Mouse (Mus musculus) intestine, embryonic 16.5 days (tissue): ENCODE measurements around the gene Ssu72. TPM values are rescaled to one million over a fixed set of nuclear protein-coding genes. Genes with fewer than 3 reads are reported as not detected.
"Not testable (repeated sequence)": the region's sequence is repeated elsewhere in the genome, so short reads cannot be mapped to it uniquely, and the experiment has no call there.

Source experiments
- ATAC-seq: fragments of 200-750 bp; cut with Nextera tagmentation; 2 replicates; pipeline ENCODE4 v1.8.0; 2017; ENCODE audit warnings: moderate TSS enrichment, moderate library complexity
- H3K27ac ChIP-seq: fragments of 300-500 bp; sonication (generic); 2 replicates; pipeline ENCODE4 v1.5.1; 2014; ENCODE audit warnings: mild to moderate bottlenecking, low read length
- H3K27me3 ChIP-seq: fragments of 300-500 bp; sonication (generic); replicated peaks from 2 replicates; pipeline ENCODE4 v1.6.1; 2014; ENCODE audit warnings: low read length, control low read depth, mixed read lengths; ENCODE audit not compliant: control insufficient read depth, insufficient read depth
- H3K36me3 ChIP-seq: fragments of 300-500 bp; sonication (generic); 2 replicates; pipeline ENCODE4 v1.6.1; 2014; ENCODE audit warnings: low read length, control low read depth; ENCODE audit not compliant: control insufficient read depth, insufficient read depth
- H3K4me1 ChIP-seq: fragments of 300-500 bp; sonication (generic); 2 replicates; pipeline ENCODE4 v1.6.1; 2014; ENCODE audit warnings: low read length, control low read depth, mixed read lengths; ENCODE audit not compliant: control insufficient read depth, insufficient read depth
- H3K4me2 ChIP-seq: fragments of 300-500 bp; sonication (generic); 2 replicates; pipeline ENCODE4 v1.6.1; 2014; ENCODE audit warnings: low read depth, low read length, control low read depth
- H3K4me3 ChIP-seq: fragments of 300-500 bp; sonication (generic); 2 replicates; pipeline ENCODE4 v1.5.1; 2014; ENCODE audit warnings: mild to moderate bottlenecking, low read length
- H3K9ac ChIP-seq: fragments of 300-500 bp; sonication (generic); 2 replicates; pipeline ENCODE4 v1.6.1; 2014; ENCODE audit warnings: low read depth, low read length
- H3K9me3 ChIP-seq: fragments of 300-500 bp; sonication (generic); 2 replicates; pipeline ENCODE4 v1.6.1; 2016; ENCODE audit warnings: low read length, control low read depth; ENCODE audit not compliant: control insufficient read depth
- WGBS: fragments of 180-500 bp; shearing (Covaris S2); extraction: QIAGEN DNeasy Blood & Tissue Kit; methylation state at CpG from one replicate; pipeline ENCODE4 v1.1.7; 2014; 5-methylcytosine and 5-hydroxymethylcytosine counted together
- polyA plus RNA-seq: library from polyadenylated mRNA; unstranded; fragments of >200 nt; fragmentation: Nextera tagmentation; extraction: Ambion mirVana; gene quantifications from 2 replicates; pipeline ENCODE4 v1.2.1, GENCODE M21; 2015

The Ssu72 gene
- polyA plus RNA-seq = 155 and 163 TPM in 2 replicates

DNA sequence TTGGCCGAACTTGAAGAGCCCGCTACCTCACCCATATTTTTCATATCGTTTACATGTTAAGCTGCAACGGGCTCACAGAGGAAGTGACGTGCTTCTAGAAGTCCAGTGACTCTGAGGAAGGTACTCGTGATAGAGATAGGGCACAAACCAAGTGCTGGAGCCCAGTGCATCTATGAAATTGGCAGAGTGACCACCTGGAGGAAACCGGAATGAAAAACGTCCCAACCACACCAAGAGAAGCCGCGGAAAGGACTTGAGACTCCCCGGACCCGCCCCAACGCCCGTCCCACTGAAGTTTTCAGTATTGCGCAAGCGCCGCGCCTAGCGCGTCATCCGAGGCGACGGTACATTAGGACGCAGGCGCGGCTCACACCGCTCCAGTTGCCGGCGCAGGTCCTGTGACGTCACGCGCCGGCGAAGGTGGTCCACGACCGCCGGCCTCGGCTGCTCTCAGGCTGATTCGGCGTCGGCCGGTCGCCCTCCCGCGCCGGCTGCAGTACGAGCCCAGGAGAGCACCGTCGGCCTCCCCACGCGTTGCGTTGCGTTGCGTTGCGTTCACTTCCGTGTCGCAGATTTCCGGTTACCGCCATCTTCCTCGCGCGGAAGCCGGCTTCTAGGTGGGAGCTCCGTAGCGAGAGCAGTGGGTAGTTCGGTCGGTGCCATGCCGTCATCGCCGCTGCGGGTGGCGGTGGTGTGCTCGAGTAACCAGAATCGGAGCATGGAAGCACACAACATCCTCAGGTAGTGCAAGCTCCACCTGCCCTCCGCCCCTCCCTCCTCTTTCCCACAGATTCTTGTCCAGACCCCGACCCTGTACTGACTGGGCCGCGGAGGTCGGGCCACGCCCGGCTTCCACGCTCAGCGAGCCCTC lies at the start of gene Ssu72:
Gene Ssu72 (plus strand): TSS at position 80 of the 871 bp plus-strand sequence.
- H3K36me3 ChIP-seq = no peaks in the 10 kb centered on the region
- peak within 1 kb of the TSS; percentile 96 for H3K27ac ChIP-seq
- peak within 1 kb of the TSS; percentile 81 for H3K4me2 ChIP-seq
- WGBS = under 1% methylated on average over 83 of the region's 83 CpGs
- H3K4me1 ChIP-seq = peaks cover 17% of the 10 kb centered on the region
- H3K27me3 ChIP-seq = no peaks in the 10 kb centered on the region
- no peaks in the 10 kb centered on the region for H3K9me3 ChIP-seq
- H3K4me3 ChIP-seq = peak within 1 kb of the TSS; percentile 78
- ATAC-seq = peak; percentile 96
- H3K9ac ChIP-seq = peak within 1 kb of the TSS; percentile 84

GRCm38 (mm10) chr4:155656214-155656751 lies 48.3 kb upstream of the Ssu72 start:
- 94% methylated on average over 13 of the region's 13 CpGs for WGBS
- Histone ChIP-seq H3K9ac (no peak overlapping the region), H3K27me3 (no peaks in the 10 kb centered on the region; the same call in 1 of the 2 replicates)

DNA sequence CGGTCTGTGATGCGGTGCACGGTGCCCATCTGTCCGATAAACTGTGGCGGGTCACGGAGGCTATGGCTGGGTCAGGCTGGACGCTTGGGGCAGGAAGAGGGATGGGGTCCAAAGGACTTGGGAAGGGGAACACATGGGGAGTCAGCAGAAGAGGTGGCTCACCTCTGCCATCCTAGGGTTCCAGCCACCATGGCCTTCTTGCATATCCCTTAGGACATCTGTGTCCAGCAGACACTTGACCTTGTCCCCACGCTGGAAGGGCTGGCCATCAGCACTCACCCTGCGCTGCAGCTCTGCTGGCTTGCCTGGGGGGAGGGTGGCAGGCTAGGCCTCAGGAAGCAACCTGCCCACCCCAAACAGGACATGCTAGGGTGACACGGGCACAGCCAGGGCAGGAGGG lies 45.6 kb upstream of the Ssu72 start:
- peaks cover 7% of the 10 kb centered on the region; the same call in 1 of the 2 replicates for H3K36me3 ChIP-seq
- no peak overlapping the region for H3K9ac ChIP-seq
- no peaks in the 10 kb centered on the region for H3K27me3 ChIP-seq
- H3K4me1 ChIP-seq = peaks cover 19% of the 10 kb centered on the region
- ATAC-seq = no peak
- no peaks in the 10 kb centered on the region for H3K9me3 ChIP-seq
- 90% methylated on average over 10 of the region's 10 CpGs for WGBS
- no peak overlapping the region for H3K4me2 ChIP-seq
- no peak overlapping the region for H3K27ac ChIP-seq
- H3K4me3 ChIP-seq = no peak overlapping the region

More at GRCm38 (mm10) chr4:155656214-155656751, 48.3 kb upstream of the Ssu72 start:
- ATAC-seq = no peak
- H3K9me3 ChIP-seq = no peaks in the 10 kb centered on the region
- no peak overlapping the region for H3K4me2 ChIP-seq
- H3K4me1 ChIP-seq = peaks cover 43% of the 10 kb centered on the region
- H3K36me3 ChIP-seq = peaks cover 7% of the 10 kb centered on the region; the same call in 1 of the 2 replicates
- no peak overlapping the region for H3K4me3 ChIP-seq
- H3K27ac ChIP-seq = no peak overlapping the region

DNA sequence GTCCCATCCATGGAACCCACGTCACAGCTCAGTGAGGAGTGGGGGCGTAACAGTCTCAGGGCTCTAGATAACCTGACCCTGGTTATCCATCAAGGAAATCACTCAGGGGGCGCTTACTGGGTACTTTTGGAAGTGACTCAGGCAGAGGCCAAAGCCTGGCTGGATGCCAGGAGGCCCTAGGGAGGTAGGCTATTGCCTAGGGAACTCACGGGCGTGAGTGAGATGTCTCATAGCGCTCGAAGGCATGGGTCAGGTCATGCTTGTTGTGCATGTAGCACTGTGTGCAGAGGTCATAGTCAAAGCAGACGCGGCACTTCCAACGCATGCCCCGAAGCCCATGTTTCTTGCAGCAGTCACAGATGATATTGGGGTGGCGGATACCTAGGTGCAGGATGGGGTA lies 44.0 kb upstream of the Ssu72 start:
- Histone ChIP-seq H3K27me3 (no peaks in the 10 kb centered on the region), H3K9me3 (no peaks in the 10 kb centered on the region), H3K9ac (no peak overlapping the region), H3K36me3 (peaks cover 7% of the 10 kb centered on the region; the same call in 1 of the 2 replicates), H3K27ac (no peak overlapping the region), H3K4me2 (no peak overlapping the region), H3K4me1 (peaks cover 5% of the 10 kb centered on the region; the same call in 1 of the 2 replicates), H3K4me3 (no peak overlapping the region)
- peak; percentile 68 for ATAC-seq
- 69% methylated on average over 12 of the region's 12 CpGs for WGBS

GRCm38 (mm10) chr4:155666903-155667302 lies 37.7 kb upstream of the Ssu72 start:
- no peak overlapping the region for H3K9ac ChIP-seq
- H3K9me3 ChIP-seq = no peaks in the 10 kb centered on the region
- peaks cover 17% of the 10 kb centered on the region for H3K4me1 ChIP-seq
- no peak for ATAC-seq
- no peaks in the 10 kb centered on the region for H3K36me3 ChIP-seq
- no peak overlapping the region for H3K4me3 ChIP-seq
- no peak overlapping the region for H3K4me2 ChIP-seq
- no peaks in the 10 kb centered on the region for H3K27me3 ChIP-seq
- no peak overlapping the region for H3K27ac ChIP-seq

DNA sequence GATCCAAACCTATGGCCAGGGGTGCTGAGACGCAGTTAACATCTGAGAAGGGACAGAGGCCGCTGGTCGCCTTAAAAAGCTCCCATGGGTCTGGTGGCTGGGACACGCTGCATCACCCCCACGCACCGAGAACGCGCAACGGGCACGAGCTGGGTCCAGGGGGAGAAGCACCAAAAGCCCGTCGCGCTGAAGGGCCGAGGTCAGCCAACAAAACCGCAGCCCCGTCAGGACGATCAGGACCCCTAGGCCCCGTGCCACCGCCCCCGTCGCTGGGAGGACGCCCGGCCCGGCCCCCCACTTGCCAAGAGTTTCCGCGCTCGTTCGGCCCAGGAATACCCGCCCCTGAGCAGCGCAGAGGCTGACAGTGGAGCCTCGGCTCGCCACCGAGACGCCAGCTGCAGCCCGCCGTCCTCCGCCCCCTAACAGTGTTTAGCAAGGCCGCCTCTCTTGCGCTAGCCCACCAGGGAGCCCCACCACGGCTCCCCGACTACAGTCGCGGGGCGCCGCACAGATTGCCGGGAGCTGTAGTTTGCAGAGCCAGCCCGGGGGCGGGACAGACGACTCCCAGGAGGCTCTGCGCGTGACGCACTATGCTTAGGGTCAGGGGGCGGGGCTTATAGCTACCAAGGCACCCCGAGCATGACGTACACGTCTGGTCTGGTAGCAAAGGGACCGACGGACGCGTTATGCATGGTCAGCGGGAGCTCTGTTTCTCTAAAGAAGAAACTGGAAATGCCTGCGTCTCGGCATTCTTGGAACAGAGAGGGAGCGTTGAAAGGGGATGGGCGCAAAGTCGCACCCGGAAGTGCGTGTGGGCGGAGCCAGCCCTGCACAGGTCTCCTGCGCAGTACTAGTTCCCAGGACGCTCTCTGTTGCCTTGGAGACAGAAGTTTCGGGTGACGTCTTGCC lies 35.7 kb upstream of the Ssu72 start, which contains the start of gene Mib2:
Gene Mib2 (minus strand): TSS at position 510 of the 909 bp plus-strand sequence.
- H3K27ac ChIP-seq = peak within 1 kb of the TSS; percentile 69
- peaks cover 17% of the 10 kb centered on the region for H3K4me1 ChIP-seq
- H3K4me3 ChIP-seq = peak within 1 kb of the TSS; percentile 89
- peak; percentile 98 for ATAC-seq
- WGBS = under 1% methylated on average over 73 of the region's 73 CpGs
- peak within 1 kb of the TSS; percentile 84 for H3K9ac ChIP-seq
- no peaks in the 10 kb centered on the region for H3K36me3 ChIP-seq
- no peaks in the 10 kb centered on the region for H3K9me3 ChIP-seq
- H3K27me3 ChIP-seq = no peaks in the 10 kb centered on the region
- peak within 1 kb of the TSS; percentile 89 for H3K4me2 ChIP-seq

DNA sequence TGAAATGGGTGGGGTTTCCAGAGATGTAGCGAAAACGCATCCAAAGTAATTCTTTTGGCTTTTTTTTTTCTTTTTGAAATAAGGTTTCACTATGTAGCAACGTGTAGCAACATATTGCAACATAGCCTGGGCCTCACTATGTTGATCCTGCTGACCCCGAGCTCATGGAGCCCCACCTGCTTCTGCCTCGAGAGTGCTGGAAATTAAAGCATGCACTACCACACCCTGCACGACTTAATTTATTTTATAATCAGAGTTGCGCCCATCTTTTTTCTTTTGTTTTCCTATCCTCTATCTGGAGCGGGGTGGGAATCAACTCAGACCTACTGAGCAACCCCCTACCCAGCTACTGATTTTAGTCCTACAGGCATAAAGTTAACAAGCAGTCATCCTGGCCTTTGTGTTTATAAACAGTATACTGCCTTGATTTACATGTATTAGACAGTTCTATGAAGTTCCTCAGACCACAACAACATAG lies 35.0 kb upstream of the Ssu72 start:
- ATAC-seq = peak; percentile 36
- H3K36me3 ChIP-seq = no peaks in the 10 kb centered on the region
- peak overlapping the region; percentile 69 for H3K27ac ChIP-seq
- H3K4me3 ChIP-seq = peak overlapping the region; percentile 89
- peak overlapping the region; percentile 58 for H3K4me2 ChIP-seq
- 1% methylated on average over 8 of the region's 8 CpGs for WGBS
- H3K27me3 ChIP-seq = no peaks in the 10 kb centered on the region
- no peaks in the 10 kb centered on the region for H3K9me3 ChIP-seq
- peaks cover 17% of the 10 kb centered on the region for H3K4me1 ChIP-seq
- peak overlapping the region; percentile 84; the same call in 1 of the 2 replicates for H3K9ac ChIP-seq

- H3K27ac ChIP-seq = peak overlapping the region; percentile 69
- WGBS = 51% methylated on average over 4 of the region's 4 CpGs
- H3K36me3 ChIP-seq, H3K9me3 ChIP-seq, H3K4me2 ChIP-seq, H3K27me3 ChIP-seq, H3K4me3 ChIP-seq: not testable (repeated sequence)
- H3K4me1 ChIP-seq = peaks cover 17% of the 10 kb centered on the region
- peak; percentile 1; the same call in 1 of the 2 replicates for ATAC-seq
- H3K9ac ChIP-seq = 0 out of 2 replicates have a peak overlapping the region, but pooled peaks have one; percentile 84
Measured at GRCm38 (mm10) chr4:155670236-155670635, 34.4 kb upstream of the Ssu72 start.
